Mouse (Mus musculus) hindbrain, embryonic 12.5 days (tissue): ENCODE measurements around the gene Tlx2. TPM values are rescaled to one million over a fixed set of nuclear protein-coding genes. Genes with fewer than 3 reads are reported as not detected.
A peak's percentile ranks its signal among the peaks of the same experiment; 100 is the strongest.

Experiments used
- ATAC-seq: fragments of 200-750 bp; cut with Nextera tagmentation; 2 replicates; pipeline ENCODE4 v1.8.0; 2017; ENCODE audit warnings: moderate TSS enrichment; ENCODE audit not compliant: low FRiP score
- H3K27ac ChIP-seq: fragments of 300-500 bp; sonication (generic); 2 replicates; pipeline ENCODE4 v1.5.1; 2016; ENCODE audit warnings: mild to moderate bottlenecking
- H3K27me3 ChIP-seq: fragments of 300-500 bp; sonication (generic); 2 replicates; pipeline ENCODE4 v1.6.1; 2016; ENCODE audit warnings: mild to moderate bottlenecking
- H3K36me3 ChIP-seq: fragments of 300-500 bp; sonication (generic); 2 replicates; pipeline ENCODE4 v1.6.1; 2016; ENCODE audit warnings: mild to moderate bottlenecking
- H3K4me1 ChIP-seq: fragments of 300-500 bp; sonication (generic); 2 replicates; pipeline ENCODE4 v1.6.1; 2016
- H3K4me2 ChIP-seq: fragments of 300-500 bp; sonication (generic); replicated peaks from 2 replicates; pipeline ENCODE4 v1.6.1; 2016; ENCODE audit warnings: mild to moderate bottlenecking
- H3K4me3 ChIP-seq: fragments of 300-500 bp; sonication (generic); 2 replicates; pipeline ENCODE4 v1.5.1; 2016; ENCODE audit warnings: mild to moderate bottlenecking
- H3K9ac ChIP-seq: fragments of 300-500 bp; sonication (generic); 2 replicates; pipeline ENCODE4 v1.6.1; 2016; ENCODE audit warnings: mild to moderate bottlenecking, moderate library complexity
- H3K9me3 ChIP-seq: fragments of 300-500 bp; sonication (generic); replicated peaks from 2 replicates; pipeline ENCODE4 v1.6.1; 2016; ENCODE audit warnings: mild to moderate bottlenecking
- WGBS: fragments of 180-500 bp; shearing (Covaris S2); methylation state at CpG from one replicate; pipeline ENCODE4 v1.1.7; 2016; 5-methylcytosine and 5-hydroxymethylcytosine counted together
- microRNA counts: library from miRNA; unstranded; fragments of <30 nt; microRNA quantifications from one replicate; lab custom pipeline; 2017
- microRNA-seq: library from miRNA; unstranded; fragments of <30 nt; microRNA quantifications from one replicate; pipeline ENCODE4, GENCODE M21; 2017
- polyA plus RNA-seq: library from polyadenylated mRNA; unstranded; fragments of >200 nt; fragmentation: Nextera tagmentation; extraction: Ambion mirVana; gene quantifications from 2 replicates; pipeline ENCODE4 v1.2.1, GENCODE M21; 2016

Tlx2 gene
- polyA plus RNA-seq, 1 experiment from 2014 or later, result 4.4 TPM

DNA sequence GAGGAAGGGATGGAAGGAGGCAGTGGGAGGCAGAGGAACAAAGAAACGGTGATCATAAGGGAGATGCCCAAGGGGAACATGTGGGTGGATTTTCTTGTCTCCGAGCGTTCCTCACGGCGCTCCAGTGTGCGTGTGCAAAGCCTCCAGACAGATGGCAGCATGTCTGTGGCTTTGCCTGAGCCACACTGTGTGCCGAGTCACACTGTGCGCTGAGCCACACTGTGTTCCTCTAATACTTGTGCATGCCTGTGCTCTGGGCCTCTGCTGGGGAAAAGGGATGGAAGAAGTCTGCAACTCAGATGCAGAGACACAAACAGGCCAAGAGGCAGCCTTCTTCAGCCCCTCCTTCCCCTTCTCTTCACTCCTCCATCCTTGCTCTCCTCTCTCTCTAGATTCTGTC, 42.8 kb downstream of the Tlx2 start:
- H3K9ac ChIP-seq, result no peak overlapping the region
- H3K27ac ChIP-seq, result no peak overlapping the region
- no peaks in the 10 kb centered on the region for H3K36me3 ChIP-seq
- H3K4me3 ChIP-seq, result no peak overlapping the region
- H3K9me3 ChIP-seq, result no peaks in the 10 kb centered on the region
- 66% methylated on average over 8 of the region's 8 CpGs for whole genome bisulfite sequencing
- peaks cover 7% of the 10 kb centered on the region for H3K4me1 ChIP-seq
- peaks cover 45% of the 10 kb centered on the region for H3K27me3 ChIP-seq
- no peak for ATAC-seq
- H3K4me2 ChIP-seq, result no peak overlapping the region

DNA sequence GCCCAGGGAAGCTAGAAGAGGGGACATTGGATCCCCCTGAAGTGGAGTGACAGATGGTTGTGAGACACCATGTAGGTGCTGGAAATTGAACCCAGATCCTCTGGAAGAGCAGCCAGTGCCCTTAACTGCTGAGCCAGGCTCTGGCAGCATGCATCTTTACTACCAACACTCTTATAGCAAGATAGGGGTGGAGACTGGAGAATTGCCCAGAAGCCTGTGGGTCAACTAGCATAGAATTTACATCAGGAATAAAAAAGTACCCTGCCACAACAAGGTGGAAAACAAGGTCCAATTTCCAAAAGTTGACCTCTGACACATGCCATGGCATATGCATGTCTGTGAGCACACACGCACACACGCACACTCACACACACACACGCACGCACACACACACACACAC, 44.9 kb downstream of the Tlx2 start:
- H3K4me1 ChIP-seq, result 0 out of 2 replicates have a peak, but pooled peaks cover under 1% of the 10 kb centered on the region
- H3K27ac ChIP-seq, result no peak overlapping the region
- H3K36me3 ChIP-seq, result no peaks in the 10 kb centered on the region
- 90% methylated on average over 3 of the region's 4 CpGs for WGBS
- H3K9ac ChIP-seq, result no peak overlapping the region
- H3K4me2 ChIP-seq, result no peak overlapping the region
- peaks cover 24% of the 10 kb centered on the region for H3K27me3 ChIP-seq
- H3K9me3 ChIP-seq, result no peaks in the 10 kb centered on the region
- no peak for ATAC-seq
- H3K4me3 ChIP-seq, result no peak overlapping the region

DNA sequence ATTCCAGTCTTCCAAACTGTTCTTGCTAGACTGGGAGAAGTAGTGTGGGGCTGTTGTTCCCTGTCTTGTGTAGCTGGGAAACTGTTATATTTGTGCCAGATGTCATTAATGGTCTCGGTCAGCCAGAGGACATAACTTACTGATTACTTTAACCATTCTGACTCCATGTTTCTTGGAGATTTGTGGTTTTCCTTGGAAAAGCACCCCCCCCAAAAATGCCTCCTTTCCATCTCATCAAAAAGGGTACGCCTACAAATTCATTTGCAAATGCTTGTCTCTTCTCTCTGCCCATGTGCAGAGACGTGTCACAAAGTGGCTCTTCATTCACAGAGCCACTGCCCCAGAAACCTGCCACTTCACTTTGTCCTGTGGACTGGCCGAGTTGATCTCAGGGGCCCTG, 45.7 kb downstream of the Tlx2 start:
- Histone ChIP-seq H3K36me3 (no peaks in the 10 kb centered on the region), H3K4me3 (no peak overlapping the region), H3K9ac (no peak overlapping the region), H3K27ac (no peak overlapping the region), H3K27me3 (peaks cover 16% of the 10 kb centered on the region), H3K4me2 (no peak overlapping the region), H3K4me1 (no peaks in the 10 kb centered on the region), H3K9me3 (no peaks in the 10 kb centered on the region)
- ATAC-seq, result no peak
- 79% methylated on average over 4 of the region's 4 CpGs for WGBS

DNA sequence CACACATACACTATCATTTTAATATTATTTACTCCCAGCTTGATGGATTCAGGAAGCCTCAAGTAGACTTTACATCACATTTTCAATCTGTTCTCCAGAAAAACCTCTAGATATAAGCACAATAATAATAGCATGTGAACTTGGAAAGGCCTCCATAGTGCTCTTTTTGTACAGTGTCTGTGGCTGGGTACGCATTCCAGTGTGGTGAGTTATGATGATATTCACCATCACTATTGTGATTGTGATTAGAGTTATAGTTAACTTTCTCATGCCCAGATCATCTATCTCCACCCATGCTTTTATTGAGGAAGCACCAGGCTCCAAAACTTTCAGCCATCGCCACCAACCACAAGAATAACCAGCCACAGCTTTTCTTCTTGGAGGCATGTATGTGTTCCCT, 46.3 kb downstream of the Tlx2 start:
- Histone ChIP-seq H3K9me3 (no peaks in the 10 kb centered on the region), H3K36me3 (no peaks in the 10 kb centered on the region), H3K27ac (no peak overlapping the region), H3K4me1 (no peaks in the 10 kb centered on the region), H3K9ac (no peak overlapping the region), H3K27me3 (peaks cover 11% of the 10 kb centered on the region), H3K4me3 (no peak overlapping the region), H3K4me2 (no peak overlapping the region)
- no peak for ATAC-seq
- WGBS, result 92% methylated on average over 2 of the region's 2 CpGs

DNA sequence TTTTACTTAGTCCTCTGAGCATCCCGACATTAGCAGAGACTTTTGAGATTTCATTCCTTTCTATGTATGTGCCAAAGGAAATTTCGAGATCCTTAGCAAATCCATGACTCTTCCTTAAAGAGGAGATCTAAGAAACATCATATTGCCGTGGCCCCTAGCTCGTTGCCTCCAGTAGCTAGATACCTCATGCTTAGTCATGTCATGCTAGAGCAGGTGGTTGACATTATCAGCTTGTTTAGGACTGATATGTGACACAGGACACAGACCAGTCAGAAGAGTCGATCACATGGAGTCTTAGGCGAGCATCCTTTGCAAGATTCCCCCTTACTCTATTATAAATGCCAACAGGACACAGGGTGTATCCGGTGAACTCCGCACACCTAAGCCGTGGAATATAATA, 47.1 kb downstream of the Tlx2 start:
- Histone ChIP-seq H3K27ac (no peak overlapping the region), H3K4me3 (no peak overlapping the region), H3K4me2 (no peak overlapping the region), H3K4me1 (no peaks in the 10 kb centered on the region), H3K27me3 (peaks cover 5% of the 10 kb centered on the region), H3K9ac (no peak overlapping the region), H3K36me3 (no peaks in the 10 kb centered on the region), H3K9me3 (no peaks in the 10 kb centered on the region)
- ATAC-seq, result no peak
- 88% methylated on average over 9 of the region's 9 CpGs for WGBS

DNA sequence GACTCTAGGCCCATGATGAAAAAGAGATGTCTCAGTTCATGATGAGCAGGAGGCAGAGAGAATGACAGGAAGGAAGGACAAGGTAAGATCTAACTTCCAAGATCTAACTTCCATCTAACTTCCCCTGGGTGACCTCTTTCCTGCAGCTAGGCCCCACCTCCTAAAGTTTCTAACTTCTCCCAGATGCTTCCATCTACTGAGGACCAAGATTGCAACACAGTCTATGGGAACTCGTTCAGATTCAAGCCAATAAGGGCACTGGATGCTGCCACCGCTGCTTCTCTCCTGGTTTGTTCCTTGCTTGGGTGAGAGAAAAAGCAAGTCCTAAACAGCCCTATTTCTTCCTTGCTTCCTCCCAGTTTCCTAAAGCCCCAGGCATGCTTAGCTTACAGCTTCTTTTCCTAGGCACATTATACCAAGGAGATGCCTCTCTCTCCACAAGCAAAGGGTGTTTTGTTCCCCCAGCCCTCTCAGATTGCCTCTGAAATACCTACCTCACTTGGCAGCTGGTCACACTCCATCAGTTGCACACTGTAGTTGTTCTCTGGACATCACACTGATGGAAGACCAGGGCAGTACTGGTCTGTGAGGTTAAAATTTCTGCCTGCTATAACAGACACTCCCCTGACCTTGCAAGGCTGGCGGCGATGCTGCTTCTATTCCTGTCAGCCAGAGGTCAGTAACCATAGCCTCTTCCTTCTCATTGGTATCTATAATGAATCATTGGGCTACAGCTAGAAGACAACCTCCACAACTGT, 49.1 kb downstream of the Tlx2 start:
- WGBS, result 81% methylated on average over 4 of the region's 4 CpGs
- no peak for ATAC-seq

DNA sequence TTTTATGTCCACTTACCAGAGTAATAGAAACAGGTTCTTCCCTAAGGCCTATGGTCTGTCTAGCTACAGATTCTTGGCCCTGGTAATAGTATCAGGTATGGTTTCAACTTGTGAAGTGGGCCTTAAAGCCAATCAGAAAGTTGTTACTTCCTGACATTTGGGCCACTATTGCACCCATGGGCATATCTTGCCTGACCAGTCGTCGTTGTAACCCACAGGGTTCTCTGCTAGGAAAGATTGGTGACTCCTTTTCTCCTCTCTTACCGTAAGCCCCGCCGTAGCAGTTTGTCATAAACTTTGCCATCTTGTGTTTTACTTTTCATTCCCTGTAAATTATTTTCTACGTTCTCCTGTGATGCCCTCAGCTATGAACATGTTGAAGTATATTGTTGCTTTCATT, 50.0 kb downstream of the Tlx2 start:
- H3K27me3 ChIP-seq, result no peaks in the 10 kb centered on the region
- WGBS, result 90% methylated on average over 6 of the region's 6 CpGs
- H3K9ac ChIP-seq, result no peak overlapping the region
- H3K27ac ChIP-seq, result no peak overlapping the region
- ATAC-seq, result no peak
- H3K4me1 ChIP-seq, result no peaks in the 10 kb centered on the region
- no peak overlapping the region for H3K4me2 ChIP-seq
- H3K9me3 ChIP-seq, result no peaks in the 10 kb centered on the region
- no peak overlapping the region for H3K4me3 ChIP-seq
- no peaks in the 10 kb centered on the region for H3K36me3 ChIP-seq

More for the DNA sequence above, 49.1 kb downstream of the Tlx2 start:
- H3K9ac ChIP-seq, result no peak overlapping the region
- H3K36me3 ChIP-seq, result no peaks in the 10 kb centered on the region
- H3K4me2 ChIP-seq, result no peak overlapping the region
- no peaks in the 10 kb centered on the region for H3K9me3 ChIP-seq
- H3K4me3 ChIP-seq, result no peak overlapping the region
- H3K4me1 ChIP-seq, result no peaks in the 10 kb centered on the region
- no peak overlapping the region for H3K27ac ChIP-seq
- H3K27me3 ChIP-seq, result no peaks in the 10 kb centered on the region

DNA sequence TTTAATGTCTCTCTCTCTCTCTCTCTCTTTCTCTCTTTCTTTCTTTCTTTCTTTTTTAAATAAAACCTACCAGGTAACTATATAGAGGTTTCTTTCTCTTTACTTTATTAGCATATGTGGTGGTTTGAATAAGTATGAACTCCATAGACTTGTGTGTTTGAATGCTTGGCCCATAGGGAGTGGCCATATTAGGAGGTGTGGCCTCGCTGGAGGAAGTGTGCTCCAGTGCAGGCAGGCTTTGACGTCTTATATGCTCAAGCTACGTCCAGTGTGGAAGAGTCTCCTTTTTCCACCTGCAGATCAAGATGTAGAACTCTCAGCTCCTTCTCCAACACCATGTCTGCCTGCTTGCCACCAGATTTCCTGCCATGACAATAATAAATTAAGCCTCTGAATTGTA, 51.0 kb downstream of the Tlx2 start:
- ATAC-seq, result no peak
- H3K9ac ChIP-seq, result no peak overlapping the region
- H3K27me3 ChIP-seq, result no peaks in the 10 kb centered on the region
- WGBS, result 61% methylated on average over 3 of the region's 3 CpGs
- no peak overlapping the region for H3K27ac ChIP-seq
- H3K4me2 ChIP-seq, result no peak overlapping the region
- no peaks in the 10 kb centered on the region for H3K9me3 ChIP-seq
- H3K4me1 ChIP-seq, result no peaks in the 10 kb centered on the region
- no peaks in the 10 kb centered on the region for H3K36me3 ChIP-seq
- no peak overlapping the region for H3K4me3 ChIP-seq

MicroRNA genes within 50 kb of the gene (microRNA counts, 519-probe panel; counts per million panel counts)
- 470 counts per million, percentile 58 among the panel's probes with 10 or more counts for microRNA mmu-miR-3470a+mmu-miR-3470b (lab: Ali Mortazavi, UCI)

Small RNA genes within 50 kb of the gene (microRNA-seq; reads per million reads assigned to microRNA genes)
- gene Mir3470a (not detected), gene Mir7040 (not detected)

Other genes with a start within 250 kb of the Tlx2 start
- 10.8 and 10.9 TPM in 2 replicates for gene Sema4f, start 130.5 kb downstream of the Tlx2 start, polyA plus RNA-seq
- gene M1ap, start 123.4 kb downstream of the Tlx2 start, polyA plus RNA-seq, result 0.20 and 1.1 TPM in 2 replicates
- gene Dok1, start 36.8 kb downstream of the Tlx2 start, polyA plus RNA-seq, result 8.5 and 10.3 TPM in 2 replicates
- gene Loxl3, start 36.1 kb downstream of the Tlx2 start, polyA plus RNA-seq, result 16.8 and 19.2 TPM in 2 replicates
- 149 and 158 TPM in 2 replicates for gene Aup1, start 15.8 kb downstream of the Tlx2 start, polyA plus RNA-seq
- gene Htra2, start 15.0 kb downstream of the Tlx2 start, polyA plus RNA-seq, result 59.9 and 63.4 TPM in 2 replicates
- gene Dqx1, start 12.4 kb downstream of the Tlx2 start, polyA plus RNA-seq, result 0.76 and 1.2 TPM in 2 replicates
- gene Pcgf1, start 7.6 kb upstream of the Tlx2 start, polyA plus RNA-seq, result 39.1 and 39.5 TPM in 2 replicates
- 0.69 TPM in 1 of 2 replicates, not detected in the other for gene Lbx2, start 16.1 kb upstream of the Tlx2 start, polyA plus RNA-seq
- gene Ccdc142, start 31.3 kb upstream of the Tlx2 start, polyA plus RNA-seq, result 3.3 and 3.9 TPM in 2 replicates
- gene Gm42688, start 31.3 kb upstream of the Tlx2 start, polyA plus RNA-seq, result 3.6 and 5.0 TPM in 2 replicates
- 110 and 124 TPM in 2 replicates for gene Mrpl53, start 38.7 kb upstream of the Tlx2 start, polyA plus RNA-seq
- gene Mogs, start 45.2 kb upstream of the Tlx2 start, polyA plus RNA-seq, result 42.6 TPM in 2 replicates
- 206 and 212 TPM in 2 replicates for gene Wbp1, start 51.3 kb upstream of the Tlx2 start, polyA plus RNA-seq
- 19.6 and 19.9 TPM in 2 replicates for gene Ino80b, start 55.1 kb upstream of the Tlx2 start, polyA plus RNA-seq
- 40.7 and 42.6 TPM in 2 replicates for gene Rtkn, start 65.2 kb upstream of the Tlx2 start, polyA plus RNA-seq
- gene Wdr54, start 86.1 kb upstream of the Tlx2 start, polyA plus RNA-seq, result 11.2 and 11.5 TPM in 2 replicates
- 4.4 and 5.2 TPM in 2 replicates for gene 1700003E16Rik, start 86.1 kb upstream of the Tlx2 start, polyA plus RNA-seq
- gene Dctn1, start 95.6 kb upstream of the Tlx2 start, polyA plus RNA-seq, result 158 and 168 TPM in 2 replicates
- 5.0 and 6.1 TPM in 2 replicates for gene Slc4a5, start 149.5 kb upstream of the Tlx2 start, polyA plus RNA-seq